Mouse (Mus musculus): ENCODE measurements around the gene Stfa1.
"Not testable (repeated sequence)": the region's sequence is repeated elsewhere in the genome, so short reads cannot be mapped to it uniquely, and the experiment has no call there.

Stfa1 gene

DNA sequence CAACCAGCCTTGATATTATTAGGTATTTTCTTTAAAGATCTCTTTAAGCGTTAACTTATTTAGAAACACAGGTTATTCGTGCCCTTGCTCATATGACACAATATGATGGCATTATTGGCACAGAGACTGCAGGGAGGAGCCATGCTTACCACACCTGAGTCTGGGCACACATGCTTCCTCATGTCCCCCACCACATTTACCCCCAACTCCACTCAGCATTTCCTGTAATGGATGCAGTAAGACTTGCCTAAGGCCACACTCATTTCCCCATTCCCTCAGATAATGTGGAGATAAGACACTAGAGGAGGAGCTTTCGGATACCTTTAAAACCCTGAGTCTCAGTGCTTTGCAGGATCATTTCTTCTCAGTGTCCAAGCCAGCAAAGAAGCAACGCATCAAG, at the start of gene Stfa1:
Gene Stfa1 (plus strand): TSS at position 156 of the 400 bp plus-strand sequence.
- not testable (repeated sequence) for DNase-seq (ENCODE audit: low read depth, low spot score)

- DNase-seq (ENCODE audit: low read depth, low spot score), result not testable (repeated sequence)
Measured at GRCm38 (mm10) chr16:36260585-36260984, 16.2 kb upstream of the Stfa1 start.

DNA sequence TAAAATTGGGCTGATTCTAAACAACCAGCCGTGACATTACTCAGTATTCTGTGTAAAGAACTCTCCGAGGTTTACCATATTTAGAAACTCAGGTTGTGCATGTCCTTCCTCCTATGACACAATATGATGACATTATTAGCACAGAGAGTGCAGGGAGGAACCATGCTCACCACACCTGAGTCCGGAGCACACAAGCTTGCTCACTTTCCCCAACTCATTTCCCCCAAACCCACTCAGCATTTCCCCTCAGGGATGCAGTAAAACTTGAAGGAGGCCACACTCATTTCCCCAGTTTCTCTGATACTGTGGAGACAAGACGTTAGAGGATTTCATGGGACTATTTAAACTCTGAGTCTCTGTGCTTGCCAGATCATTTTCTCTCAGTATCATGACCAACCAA, 12.4 kb downstream of the Stfa1 start:
- no peak for DNase-seq (ENCODE audit: low read depth, low spot score)

GRCm38 (mm10) chr16:36307631-36308030, 30.9 kb downstream of the Stfa1 start:
- DNase-seq (ENCODE audit: low read depth, low spot score), result no peak

- not testable (repeated sequence) for DNase-seq (ENCODE audit: low read depth, low spot score)
Measured at GRCm38 (mm10) chr16:36316111-36316510, 39.4 kb downstream of the Stfa1 start.

DNA sequence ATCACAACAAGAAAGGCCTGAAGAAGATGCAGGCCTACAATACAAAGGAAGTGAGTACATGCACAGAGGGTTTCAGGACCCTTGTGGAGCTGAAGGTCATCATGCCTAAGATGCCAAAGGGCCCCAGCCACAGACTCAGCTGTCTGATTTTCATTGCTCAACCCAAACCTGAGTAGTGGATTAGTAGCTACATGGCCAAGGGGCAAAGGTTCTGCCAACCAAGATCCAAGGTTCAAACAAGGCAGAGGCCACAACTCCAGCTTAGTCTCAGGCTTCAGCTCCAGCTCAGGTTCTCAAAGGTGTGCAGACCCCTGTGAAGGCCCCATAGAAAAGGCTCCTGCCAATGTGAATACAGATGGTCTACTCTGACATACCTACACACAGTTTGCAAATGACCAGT, 42.5 kb downstream of the Stfa1 start:
- DNase-seq (ENCODE audit: low read depth, low spot score), result no peak

- no peak for DNase-seq (ENCODE audit: low read depth, low spot score)
Measured at GRCm38 (mm10) chr16:36334232-36334631, 57.5 kb downstream of the Stfa1 start, which contains the start of gene BC117090. Gene BC117090 (minus strand): TSS chr16:36334332.
